Comparison of ENCODE assay signal across 17 mouse cellular contexts in genomic region chr1:20954876-20955275, GRCm38 (mm10).
"Had no signal": no experiment of that assay in that cellular context is flagged by ENCODE, and none has a peak within 500 bp of the region (broad histone marks: within the 10 kb centered on the region; RNA-seq: fewer than 3 reads in every experiment).

No protein-coding gene starts in this region.

- DNase-seq: left cerebral cortex, postnatal 4 days; liver; liver, embryonic 13.5 days; liver, postnatal 0 days; lung, adult 18-20 months; lung, adult 2 months; lung, embryonic 14.5 days; lung, postnatal 10 days; lung, postnatal 14 days; lung, postnatal 36 days; lung, postnatal 4 days; midbrain, embryonic 14.5 days had no signal

- ATAC-seq: liver, embryonic 12.5 days; liver, postnatal 0 days; lung, postnatal 0 days; midbrain, embryonic 13.5 days; midbrain, embryonic 15.5 days; midbrain, embryonic 16.5 days had no signal
